Mouse (Mus musculus) hindlimb bud, embryonic 11.5 days (tissue): ENCODE measurements around the gene H6pd.

Experiments used
- DNase-seq: peaks from one replicate; pipeline ENCODE4 v3.0.0-alpha.2; 2012; ENCODE audit warnings: low read depth, low spot score; ENCODE audit errors: extremely low spot score

Gene H6pd

GRCm38 (mm10) chr4:150023518-150023917 is 14.7 kb upstream of the H6pd start:
- no peak for DNase-seq

GRCm38 (mm10) chr4:150019741-150020380 is 11.0 kb upstream of the H6pd start:
- no peak for DNase-seq

- no peak for DNase-seq
Observed at GRCm38 (mm10) chr4:150015436-150015835, 6.6 kb upstream of the H6pd start.

GRCm38 (mm10) chr4:150014378-150015091 is 5.7 kb upstream of the H6pd start:
- DNase-seq = no peak

GRCm38 (mm10) chr4:150013805-150014204 is 5.0 kb upstream of the H6pd start:
- DNase-seq = no peak

- no peak for DNase-seq
Observed at GRCm38 (mm10) chr4:150013186-150013690, 4.4 kb upstream of the H6pd start.

- no peak for DNase-seq
Observed at GRCm38 (mm10) chr4:150012322-150012723, 3.5 kb upstream of the H6pd start.

- no peak for DNase-seq
Observed at GRCm38 (mm10) chr4:150011564-150012321, 2.9 kb upstream of the H6pd start.

GRCm38 (mm10) chr4:150010054-150010730 is 1.4 kb upstream of the H6pd start:
- DNase-seq = no peak

GRCm38 (mm10) chr4:150009587-150009930 is 736 bp upstream of the H6pd start:
- no peak for DNase-seq

GRCm38 (mm10) chr4:150008325-150008852 is 434 bp downstream of the H6pd start:
- DNase-seq = no peak

- no peak for DNase-seq
Observed at GRCm38 (mm10) chr4:150007444-150007843, 1.4 kb downstream of the H6pd start.

- no peak for DNase-seq
Observed at GRCm38 (mm10) chr4:150006991-150007390, 1.8 kb downstream of the H6pd start.

- DNase-seq = no peak
Observed at GRCm38 (mm10) chr4:150006122-150006854, 2.5 kb downstream of the H6pd start.

GRCm38 (mm10) chr4:150005231-150005630 is 3.6 kb downstream of the H6pd start:
- no peak for DNase-seq

GRCm38 (mm10) chr4:150003641-150004040 is 5.2 kb downstream of the H6pd start:
- no peak for DNase-seq

- DNase-seq = no peak
Observed at GRCm38 (mm10) chr4:150003021-150003580, 5.7 kb downstream of the H6pd start.

- DNase-seq = no peak
Observed at GRCm38 (mm10) chr4:150002021-150002528, 6.7 kb downstream of the H6pd start.

- DNase-seq = no peak
Observed at GRCm38 (mm10) chr4:150001221-150001860, 7.5 kb downstream of the H6pd start.
